Mouse (Mus musculus): Measurements from ENCODE around the gene 5730522E02Rik. TPM values are rescaled to one million over a fixed set of nuclear protein-coding genes. Genes with fewer than 3 reads are reported as not detected.

Gene 5730522E02Rik
- total RNA-seq, 2 experiments from 2014 or later = 0.69 TPM; not detected in 1

GRCm38 (mm10) chr11:25853032-25853431 is 357.5 kb downstream of the 5730522E02Rik start:
- no peak for ATAC-seq (ENCODE audit: poor library complexity, severe bottlenecking)

- peak; percentile 96 for ATAC-seq (ENCODE audit: poor library complexity, severe bottlenecking)
Measured at GRCm38 (mm10) chr11:25848824-25849644, 361.5 kb downstream of the 5730522E02Rik start.

- no peak for ATAC-seq (ENCODE audit: poor library complexity, severe bottlenecking)
Measured at GRCm38 (mm10) chr11:25838451-25838850, 372.1 kb downstream of the 5730522E02Rik start.

GRCm38 (mm10) chr11:25819789-25820188 is 390.8 kb downstream of the 5730522E02Rik start:
- ATAC-seq (ENCODE audit: poor library complexity, severe bottlenecking) = no peak

GRCm38 (mm10) chr11:25813446-25813845 is 397.1 kb downstream of the 5730522E02Rik start:
- no peak for ATAC-seq (ENCODE audit: poor library complexity, severe bottlenecking)

GRCm38 (mm10) chr11:25787691-25788090 is 422.9 kb downstream of the 5730522E02Rik start:
- ATAC-seq (ENCODE audit: poor library complexity, severe bottlenecking) = no peak

GRCm38 (mm10) chr11:25772231-25772630 is 438.3 kb downstream of the 5730522E02Rik start:
- ATAC-seq (ENCODE audit: poor library complexity, severe bottlenecking) = no peak

GRCm38 (mm10) chr11:25770991-25771568 is 439.5 kb downstream of the 5730522E02Rik start:
- ATAC-seq (ENCODE audit: poor library complexity, severe bottlenecking) = no peak

GRCm38 (mm10) chr11:25767584-25768333 is 442.8 kb downstream of the 5730522E02Rik start:
- no peak for ATAC-seq (ENCODE audit: poor library complexity, severe bottlenecking)

- no peak for ATAC-seq (ENCODE audit: poor library complexity, severe bottlenecking)
Measured at GRCm38 (mm10) chr11:25753156-25753899, 457.2 kb downstream of the 5730522E02Rik start.

- ATAC-seq (ENCODE audit: poor library complexity, severe bottlenecking) = no peak
Measured at GRCm38 (mm10) chr11:25752418-25752817, 458.1 kb downstream of the 5730522E02Rik start.

- ATAC-seq (ENCODE audit: poor library complexity, severe bottlenecking) = no peak
Measured at GRCm38 (mm10) chr11:25747098-25747862, 463.3 kb downstream of the 5730522E02Rik start.

GRCm38 (mm10) chr11:25743664-25744063 is 466.9 kb downstream of the 5730522E02Rik start:
- no peak for ATAC-seq (ENCODE audit: poor library complexity, severe bottlenecking)

- ATAC-seq (ENCODE audit: poor library complexity, severe bottlenecking) = no peak
Measured at GRCm38 (mm10) chr11:25737255-25737654, 473.3 kb downstream of the 5730522E02Rik start.

- no peak for ATAC-seq (ENCODE audit: poor library complexity, severe bottlenecking)
Measured at GRCm38 (mm10) chr11:25729476-25729875, 481.1 kb downstream of the 5730522E02Rik start.

- ATAC-seq (ENCODE audit: poor library complexity, severe bottlenecking) = no peak
Measured at GRCm38 (mm10) chr11:25715447-25716321, 494.9 kb downstream of the 5730522E02Rik start.

GRCm38 (mm10) chr11:25710559-25710958 is 500.0 kb downstream of the 5730522E02Rik start:
- no peak for ATAC-seq (ENCODE audit: poor library complexity, severe bottlenecking)

GRCm38 (mm10) chr11:25709892-25710291 is 500.7 kb downstream of the 5730522E02Rik start:
- ATAC-seq (ENCODE audit: poor library complexity, severe bottlenecking) = no peak
